Mouse (Mus musculus): ENCODE measurements around the gene Prpf6. TPM values are rescaled to one million over a fixed set of nuclear protein-coding genes. Genes with fewer than 3 reads are reported as not detected.

The Prpf6 gene
- polyA plus RNA-seq, 1 experiment from 2014 or later, result 76.9 TPM

- Histone ChIP-seq H3K27ac (no peak overlapping the region), H3K4me1 (peaks cover 11% of the 10 kb centered on the region; the same call in 1 of the 2 replicates), H3K36me3 (replicated peaks) (peaks cover 34% of the 10 kb centered on the region), H3K9me3 (no peaks in the 10 kb centered on the region), H3K27me3 (no peaks in the 10 kb centered on the region), H3K9ac (no peak overlapping the region), H3K4me3 (replicated peaks) (no peak overlapping the region), H3K4me2 (no peak overlapping the region)
- WGBS, result 86% methylated on average over 7 of the region's 7 CpGs
- no peak for ATAC-seq (ENCODE audit: low FRiP score)
Measured at GRCm38 (mm10) chr2:181658528-181658927, 66.9 kb downstream of the Prpf6 start.

- H3K4me1 ChIP-seq, result peaks cover 11% of the 10 kb centered on the region; the same call in 1 of the 2 replicates
- H3K9ac ChIP-seq, result no peak overlapping the region
- H3K4me3 ChIP-seq (replicated peaks), result no peak overlapping the region
- no peaks in the 10 kb centered on the region for H3K27me3 ChIP-seq
- no peaks in the 10 kb centered on the region for H3K9me3 ChIP-seq
- peaks cover 29% of the 10 kb centered on the region for H3K36me3 ChIP-seq (replicated peaks)
- no peak overlapping the region for H3K4me2 ChIP-seq
- peak overlapping the region; percentile 25; the same call in 1 of the 2 replicates for H3K27ac ChIP-seq
- WGBS, result 34% methylated on average over 17 of the region's 17 CpGs
- ATAC-seq (ENCODE audit: low FRiP score), result peak; percentile 59
Measured at GRCm38 (mm10) chr2:181658930-181659555, 67.4 kb downstream of the Prpf6 start.

- Histone ChIP-seq H3K9me3 (no peaks in the 10 kb centered on the region), H3K4me2 (no peak overlapping the region), H3K4me1 (peaks cover 11% of the 10 kb centered on the region; the same call in 1 of the 2 replicates), H3K9ac (no peak overlapping the region), H3K27me3 (no peaks in the 10 kb centered on the region), H3K4me3 (replicated peaks) (no peak overlapping the region), H3K27ac (0 out of 2 replicates have a peak overlapping the region, but pooled peaks have one; percentile 25), H3K36me3 (replicated peaks) (peaks cover 24% of the 10 kb centered on the region)
- WGBS, result 10% methylated on average over 9 of the region's 9 CpGs
- peak; percentile 74 for ATAC-seq (ENCODE audit: low FRiP score)
Measured at GRCm38 (mm10) chr2:181659609-181660055, 68.0 kb downstream of the Prpf6 start.

- Histone ChIP-seq H3K36me3 (replicated peaks) (no peaks in the 10 kb centered on the region), H3K4me1 (peaks cover 11% of the 10 kb centered on the region; the same call in 1 of the 2 replicates), H3K4me3 (replicated peaks) (no peak overlapping the region), H3K9me3 (no peaks in the 10 kb centered on the region), H3K27me3 (peaks cover 3% of the 10 kb centered on the region; the same call in 1 of the 2 replicates), H3K27ac (no peak overlapping the region), H3K4me2 (no peak overlapping the region), H3K9ac (no peak overlapping the region)
- ATAC-seq (ENCODE audit: low FRiP score), result no peak
- 94% methylated on average over 3 of the region's 3 CpGs for WGBS
Measured at GRCm38 (mm10) chr2:181662620-181663297, 71.1 kb downstream of the Prpf6 start.

- no peak overlapping the region for H3K4me2 ChIP-seq
- H3K27ac ChIP-seq, result no peak overlapping the region
- no peak overlapping the region for H3K4me3 ChIP-seq (replicated peaks)
- H3K9me3 ChIP-seq, result no peaks in the 10 kb centered on the region
- H3K36me3 ChIP-seq (replicated peaks), result no peaks in the 10 kb centered on the region
- H3K4me1 ChIP-seq, result peaks cover 11% of the 10 kb centered on the region; the same call in 1 of the 2 replicates
- 41% methylated on average over 4 of the region's 4 CpGs for WGBS
- ATAC-seq (ENCODE audit: low FRiP score), result no peak
- peaks cover 8% of the 10 kb centered on the region for H3K27me3 ChIP-seq
- no peak overlapping the region for H3K9ac ChIP-seq
Measured at GRCm38 (mm10) chr2:181663298-181663630, 71.6 kb downstream of the Prpf6 start.

GRCm38 (mm10) chr2:181670285-181670912, 78.7 kb downstream of the Prpf6 start:
- 2% methylated on average over 56 of the region's 56 CpGs for WGBS
- Histone ChIP-seq H3K27ac (no peak overlapping the region), H3K36me3 (replicated peaks) (no peaks in the 10 kb centered on the region), H3K9me3 (no peaks in the 10 kb centered on the region), H3K9ac (no peak overlapping the region), H3K4me2 (peak overlapping the region; percentile 52), H3K4me1 (peaks cover 27% of the 10 kb centered on the region), H3K27me3 (peaks cover 78% of the 10 kb centered on the region), H3K4me3 (replicated peaks) (peak overlapping the region; percentile 37)
- ATAC-seq (ENCODE audit: low FRiP score), result no peak

GRCm38 (mm10) chr2:181670913-181671311, 79.2 kb downstream of the Prpf6 start:
- Histone ChIP-seq H3K9me3 (no peaks in the 10 kb centered on the region), H3K27me3 (peaks cover 78% of the 10 kb centered on the region), H3K4me2 (peak overlapping the region; percentile 52), H3K27ac (no peak overlapping the region), H3K4me1 (peaks cover 31% of the 10 kb centered on the region), H3K36me3 (replicated peaks) (no peaks in the 10 kb centered on the region), H3K9ac (no peak overlapping the region), H3K4me3 (replicated peaks) (peak overlapping the region; percentile 37)
- WGBS, result under 1% methylated on average over 41 of the region's 41 CpGs
- ATAC-seq (ENCODE audit: low FRiP score), result no peak

GRCm38 (mm10) chr2:181671326-181671725, 79.7 kb downstream of the Prpf6 start, which contains the start of gene Sox18:
Gene Sox18, minus strand, starts transcription at chr2:181671640.
- under 1% methylated on average over 43 of the region's 43 CpGs for WGBS
- Histone ChIP-seq H3K27ac (no peak within 1 kb of the TSS), H3K36me3 (replicated peaks) (no peaks in the 10 kb centered on the region), H3K4me1 (peaks cover 33% of the 10 kb centered on the region), H3K27me3 (peaks cover 78% of the 10 kb centered on the region), H3K9me3 (no peaks in the 10 kb centered on the region), H3K9ac (no peak within 1 kb of the TSS), H3K4me2 (peak within 1 kb of the TSS; percentile 52), H3K4me3 (replicated peaks) (peak within 1 kb of the TSS; percentile 37)
- ATAC-seq (ENCODE audit: low FRiP score), result no peak

- no peaks in the 10 kb centered on the region for H3K36me3 ChIP-seq (replicated peaks)
- H3K9me3 ChIP-seq, result no peaks in the 10 kb centered on the region
- H3K27ac ChIP-seq, result no peak overlapping the region
- WGBS, result 23% methylated on average over 7 of the region's 7 CpGs
- ATAC-seq (ENCODE audit: low FRiP score), result no peak
- H3K4me3 ChIP-seq (replicated peaks), result no peak overlapping the region
- H3K27me3 ChIP-seq, result peaks cover 81% of the 10 kb centered on the region
- no peak overlapping the region for H3K9ac ChIP-seq
- H3K4me1 ChIP-seq, result peaks cover 38% of the 10 kb centered on the region
- H3K4me2 ChIP-seq, result no peak overlapping the region; the same call in 1 of the 2 replicates
Measured at GRCm38 (mm10) chr2:181671984-181672383, 80.3 kb downstream of the Prpf6 start.

GRCm38 (mm10) chr2:181673501-181673900, 81.8 kb downstream of the Prpf6 start:
- 77% methylated on average over 1 of the region's 1 CpGs for WGBS
- ATAC-seq (ENCODE audit: low FRiP score), result no peak

GRCm38 (mm10) chr2:181674934-181675333, 83.3 kb downstream of the Prpf6 start:
- no peak overlapping the region for H3K27ac ChIP-seq
- H3K9ac ChIP-seq, result no peak overlapping the region
- no peaks in the 10 kb centered on the region for H3K9me3 ChIP-seq
- no peak overlapping the region for H3K4me3 ChIP-seq (replicated peaks)
- H3K4me1 ChIP-seq, result peaks cover 46% of the 10 kb centered on the region
- H3K27me3 ChIP-seq, result peaks cover 57% of the 10 kb centered on the region
- H3K36me3 ChIP-seq (replicated peaks), result no peaks in the 10 kb centered on the region
- 80% methylated on average over 4 of the region's 4 CpGs for WGBS
- no peak for ATAC-seq (ENCODE audit: low FRiP score)
- no peak overlapping the region for H3K4me2 ChIP-seq

More at GRCm38 (mm10) chr2:181673501-181673900, 81.8 kb downstream of the Prpf6 start:
- Histone ChIP-seq H3K4me3 (replicated peaks) (no peak overlapping the region), H3K36me3 (replicated peaks) (no peaks in the 10 kb centered on the region), H3K9ac (no peak overlapping the region), H3K9me3 (no peaks in the 10 kb centered on the region), H3K27ac (no peak overlapping the region), H3K4me2 (no peak overlapping the region), H3K4me1 (peaks cover 40% of the 10 kb centered on the region), H3K27me3 (peaks cover 71% of the 10 kb centered on the region)

GRCm38 (mm10) chr2:181675454-181675853, 83.8 kb downstream of the Prpf6 start:
- H3K9ac ChIP-seq, result no peak overlapping the region; the same call in 1 of the 2 replicates
- peaks cover 44% of the 10 kb centered on the region for H3K4me1 ChIP-seq
- no peak overlapping the region; the same call in 1 of the 2 replicates for H3K27ac ChIP-seq
- 0 out of 2 replicates have a peak, but pooled peaks have one; percentile 45 for ATAC-seq (ENCODE audit: low FRiP score)
- H3K36me3 ChIP-seq (replicated peaks), result no peaks in the 10 kb centered on the region
- H3K27me3 ChIP-seq, result peaks cover 52% of the 10 kb centered on the region
- WGBS, result 2% methylated on average over 14 of the region's 14 CpGs
- peak overlapping the region; percentile 41 for H3K4me2 ChIP-seq
- no peaks in the 10 kb centered on the region for H3K9me3 ChIP-seq
- no peak overlapping the region for H3K4me3 ChIP-seq (replicated peaks)

Measured in forebrain, embryonic 12.5 days (tissue).